Mouse (Mus musculus): ENCODE results near the gene Smn1.
"Not testable (repeated sequence)": the region's sequence is repeated elsewhere in the genome, so short reads cannot be mapped to it uniquely, and the experiment has no call there.

DNA sequence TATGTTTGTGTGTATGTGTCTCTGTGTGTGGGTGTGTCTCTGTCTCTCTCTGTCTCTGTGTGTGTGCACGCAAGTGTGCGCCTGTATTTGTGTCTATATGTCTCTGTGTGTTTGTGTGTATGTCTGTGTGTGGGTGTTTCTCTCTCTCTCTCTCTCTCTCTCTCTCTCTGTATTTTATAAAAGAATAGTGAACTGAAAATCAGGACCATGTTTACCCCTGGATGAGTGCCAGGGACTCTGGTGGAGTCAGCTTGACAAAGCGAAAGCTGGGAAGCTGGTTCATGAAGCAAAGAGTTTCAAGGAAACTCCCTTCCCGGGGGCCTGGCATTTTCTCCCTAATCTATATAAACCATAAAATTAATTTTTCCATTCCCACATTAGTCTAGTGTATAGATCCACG is 49.7 kb downstream of the Smn1 start:
- not testable (repeated sequence) for TF ChIP-seq CTCF, EP300 (IDR thresholded peaks at IDR 0.05; ENCODE audit: low read depth)

Data from liver, postnatal 0 days (tissue).